Mouse (Mus musculus): ENCODE measurements at regions not wholly inside any gene's neighbourhood (a gene's known extent, or its start where the extent isn't known, plus 50 kb on each side); places are given as distances from the start of the nearest gene placed in this dataset.

GRCm38 (mm10) chr5:84934369-84934768 lies 517.2 kb upstream of the Epha5 start:
- no peak for DNase-seq (ENCODE audit: low read depth, low spot score)

DNA sequence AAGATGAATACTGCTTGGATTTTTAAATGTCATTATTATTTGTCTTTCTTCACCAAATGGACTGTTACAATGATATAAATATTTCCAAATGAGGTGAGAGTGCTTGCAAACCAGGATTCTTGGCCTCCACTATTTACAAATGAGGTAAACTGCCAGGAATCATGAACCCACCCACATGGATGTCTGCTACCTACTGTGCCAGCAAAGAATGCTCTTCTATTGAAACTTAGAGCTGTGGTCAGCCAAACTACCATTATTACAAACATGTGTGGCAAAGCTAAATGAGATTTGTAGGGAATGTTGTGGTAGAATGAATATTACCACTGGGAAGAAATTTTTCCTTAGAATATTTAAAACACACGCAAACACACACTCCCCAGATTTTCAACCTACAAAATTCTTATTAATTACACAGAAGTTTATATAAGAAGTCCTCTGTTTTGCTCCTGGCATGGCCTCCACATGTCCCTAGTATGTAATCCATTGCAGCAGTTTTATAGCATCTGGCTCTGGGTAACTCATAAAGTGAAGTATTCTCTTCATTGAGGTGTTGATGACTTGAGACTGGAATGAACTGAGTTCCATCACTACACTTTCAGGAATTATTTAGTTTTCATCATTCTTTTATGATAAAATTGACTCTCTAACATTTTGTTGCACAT lies 500.6 kb upstream of the Epha5 start:
- DNase-seq (ENCODE audit: low read depth, low spot score), result no peak

- no peak for DNase-seq (ENCODE audit: low read depth, low spot score)
Measured at GRCm38 (mm10) chr5:84901669-84902068, 484.5 kb upstream of the Epha5 start.

GRCm38 (mm10) chr5:84897535-84897934 lies 480.4 kb upstream of the Epha5 start:
- DNase-seq (ENCODE audit: low read depth, low spot score), result no peak

DNA sequence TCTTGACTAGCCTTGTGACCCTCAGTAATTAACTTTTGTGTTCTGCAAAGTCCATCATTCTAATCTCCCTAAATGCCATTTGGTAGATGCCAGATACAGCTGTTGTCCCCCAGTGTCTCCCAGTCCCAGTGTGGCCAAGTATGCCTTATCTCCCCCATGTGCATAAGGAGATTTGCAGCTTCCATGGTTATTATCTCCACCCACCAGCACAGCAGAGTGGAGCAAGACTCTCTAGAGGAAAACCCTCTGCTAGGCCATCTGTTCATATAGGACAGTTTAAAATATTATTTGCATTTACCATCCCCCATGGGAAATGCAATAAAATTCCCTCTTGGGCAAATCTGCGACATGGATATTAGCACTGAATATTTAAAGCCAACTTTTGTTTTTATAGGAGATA lies 436.4 kb upstream of the Epha5 start:
- no peak for DNase-seq (ENCODE audit: low read depth, low spot score)

DNA sequence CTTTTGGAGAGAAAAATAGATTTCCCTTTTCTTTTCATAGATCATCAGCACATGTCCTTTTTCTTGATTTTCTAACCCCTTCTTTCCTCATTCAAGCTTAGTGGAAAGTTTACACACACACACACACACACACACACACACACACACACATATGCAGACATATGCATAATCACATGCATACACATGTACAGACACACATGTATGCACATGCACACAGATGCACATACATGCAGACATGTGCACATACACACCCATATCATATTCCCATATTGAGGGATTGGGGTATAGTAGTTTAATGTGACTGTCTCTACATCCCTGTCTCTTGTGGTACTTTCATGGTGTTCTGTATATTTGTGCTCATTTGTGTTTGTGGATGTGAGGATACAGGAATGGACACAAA lies 432.0 kb upstream of the Epha5 start:
- DNase-seq (ENCODE audit: low read depth, low spot score), result no peak

DNA sequence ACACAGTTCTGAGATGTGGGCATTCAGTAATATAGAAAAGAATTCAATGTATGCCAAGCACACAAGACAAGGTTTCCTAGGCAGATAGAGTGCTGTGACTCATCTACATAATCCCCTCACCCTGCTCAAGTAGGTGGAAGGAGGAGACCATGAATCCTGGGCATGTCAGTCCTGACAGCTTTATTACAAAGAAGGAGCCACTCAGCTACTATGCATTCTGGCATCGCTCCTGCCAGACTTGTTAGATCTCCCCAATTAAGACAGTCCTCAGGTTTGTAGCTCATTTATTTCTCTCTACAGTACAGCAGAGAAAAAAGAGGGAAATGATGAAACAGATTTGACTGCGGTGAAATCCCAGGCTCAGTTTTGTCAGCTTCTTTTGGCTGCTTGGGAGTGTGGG lies 431.6 kb upstream of the Epha5 start:
- no peak for DNase-seq (ENCODE audit: low read depth, low spot score)

DNA sequence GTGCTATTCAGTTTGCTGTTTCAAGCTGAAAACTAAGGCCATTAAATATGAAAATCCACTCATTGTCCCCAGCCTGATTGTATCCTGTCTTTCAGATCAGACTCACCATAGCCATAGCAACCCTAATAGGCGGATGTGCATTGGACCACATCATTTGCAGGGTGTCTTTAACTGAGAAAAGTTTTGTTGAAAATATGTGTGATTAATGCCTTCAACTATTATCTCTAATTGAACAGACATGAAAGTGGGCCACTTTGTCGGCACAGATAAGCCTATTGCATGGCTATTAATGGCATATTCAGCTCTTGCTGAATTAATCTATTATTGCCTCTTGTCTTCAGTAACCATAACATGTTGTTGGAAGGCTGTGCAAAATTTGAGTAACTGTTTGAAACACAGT lies 394.3 kb upstream of the Epha5 start:
- no peak for DNase-seq (ENCODE audit: low read depth, low spot score)

GRCm38 (mm10) chr5:84810844-84811243 lies 393.7 kb upstream of the Epha5 start:
- no peak for DNase-seq (ENCODE audit: low read depth, low spot score)

GRCm38 (mm10) chr5:84762618-84763017 lies 345.4 kb upstream of the Epha5 start:
- DNase-seq (ENCODE audit: low read depth, low spot score), result no peak

- DNase-seq (ENCODE audit: low read depth, low spot score), result no peak
Measured at GRCm38 (mm10) chr5:84752053-84752452, 334.9 kb upstream of the Epha5 start.

GRCm38 (mm10) chr5:84705436-84705835 lies 288.3 kb upstream of the Epha5 start:
- DNase-seq (ENCODE audit: low read depth, low spot score), result no peak

DNA sequence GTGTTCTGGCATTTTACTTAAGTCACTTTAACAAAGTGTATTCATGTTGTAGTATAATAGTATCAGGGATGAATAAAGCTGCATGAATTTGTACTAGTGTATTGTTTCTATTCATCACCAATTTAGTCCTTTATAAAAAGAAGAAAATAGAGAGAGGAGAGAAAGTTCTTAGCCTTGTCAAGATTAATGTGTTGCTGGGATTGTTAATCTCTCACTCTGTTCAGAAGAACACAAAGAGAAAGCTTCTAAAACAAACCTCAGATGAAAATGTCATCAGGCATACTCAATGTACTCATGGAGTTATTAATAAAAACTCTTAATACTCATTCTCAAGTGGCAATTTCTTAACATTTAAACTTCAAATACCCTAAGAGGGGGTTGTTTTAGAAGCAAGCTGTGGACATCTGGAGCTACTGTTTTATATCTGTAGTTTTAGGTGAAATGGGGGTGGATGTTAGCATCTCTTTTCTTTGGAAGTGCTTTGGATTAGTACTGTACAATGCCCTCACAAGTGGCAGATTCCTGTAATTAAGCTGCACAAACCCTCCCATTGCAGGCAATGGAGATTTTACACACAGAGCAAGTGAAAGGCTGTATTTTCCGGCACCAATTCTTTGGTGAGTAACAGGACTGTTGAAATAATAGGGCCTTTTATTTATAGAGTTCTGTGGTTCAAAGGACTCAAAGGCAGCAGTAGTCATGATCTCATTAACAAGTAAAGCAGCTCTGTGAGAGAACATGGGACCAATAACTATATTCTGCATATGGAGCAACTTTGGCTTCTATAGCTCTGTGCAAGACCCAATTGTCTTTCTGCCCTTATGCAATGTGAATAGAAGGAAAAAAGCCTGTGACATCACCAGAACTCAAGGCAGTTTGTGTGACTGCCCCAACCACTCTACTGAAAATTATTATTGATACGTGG lies 273.4 kb upstream of the Epha5 start:
- DNase-seq (ENCODE audit: low read depth, low spot score), result no peak

GRCm38 (mm10) chr5:84687534-84687933 lies 270.4 kb upstream of the Epha5 start:
- peak; percentile 42 for DNase-seq (ENCODE audit: low read depth, low spot score)

DNA sequence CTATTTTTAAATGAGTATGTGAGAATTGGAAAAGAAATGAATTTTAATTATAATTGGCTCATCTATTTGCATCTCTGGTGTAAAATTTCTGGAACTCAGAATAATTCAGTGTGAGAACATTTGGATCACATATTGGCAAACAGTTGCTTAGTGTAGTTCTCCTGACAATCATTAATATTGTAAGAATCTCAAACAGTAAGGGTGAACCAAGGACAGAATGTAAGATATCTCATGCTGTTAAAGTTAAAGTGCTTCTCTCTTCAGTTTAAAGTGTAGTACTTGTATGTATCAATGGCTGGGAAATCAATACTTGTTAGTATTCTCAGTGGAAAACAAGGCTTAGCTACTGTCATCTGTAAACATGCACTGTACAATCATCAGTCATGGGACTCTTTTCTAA lies 238.0 kb upstream of the Epha5 start:
- DNase-seq (ENCODE audit: low read depth, low spot score), result no peak

- no peak for DNase-seq (ENCODE audit: low read depth, low spot score)
Measured at GRCm38 (mm10) chr5:84635502-84635901, 218.3 kb upstream of the Epha5 start.

- DNase-seq (ENCODE audit: low read depth, low spot score), result no peak
Measured at GRCm38 (mm10) chr5:84632851-84633250, 215.7 kb upstream of the Epha5 start.

GRCm38 (mm10) chr5:84618194-84618593 lies 201.0 kb upstream of the Epha5 start:
- DNase-seq (ENCODE audit: low read depth, low spot score), result no peak

DNA sequence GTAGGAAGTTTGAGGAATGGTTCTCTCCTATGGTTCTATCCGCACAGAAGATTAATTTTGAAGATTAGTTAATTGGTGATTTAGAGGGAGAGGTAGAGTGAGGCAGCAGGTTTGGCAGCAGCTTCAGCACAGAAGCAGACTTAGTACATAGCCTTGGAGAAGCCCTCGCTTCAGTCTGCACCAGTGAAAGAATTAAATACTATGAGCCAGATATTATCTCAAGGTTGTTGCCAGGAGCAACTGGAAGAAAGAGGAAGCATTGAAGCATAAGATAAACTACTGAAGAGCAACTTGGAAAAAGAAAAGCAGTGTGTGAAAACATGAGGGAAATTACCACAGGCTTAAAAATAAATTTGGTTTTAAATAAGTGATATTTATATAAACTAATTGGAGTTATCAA lies 191.5 kb upstream of the Epha5 start:
- no peak for DNase-seq (ENCODE audit: low read depth, low spot score)

DNA sequence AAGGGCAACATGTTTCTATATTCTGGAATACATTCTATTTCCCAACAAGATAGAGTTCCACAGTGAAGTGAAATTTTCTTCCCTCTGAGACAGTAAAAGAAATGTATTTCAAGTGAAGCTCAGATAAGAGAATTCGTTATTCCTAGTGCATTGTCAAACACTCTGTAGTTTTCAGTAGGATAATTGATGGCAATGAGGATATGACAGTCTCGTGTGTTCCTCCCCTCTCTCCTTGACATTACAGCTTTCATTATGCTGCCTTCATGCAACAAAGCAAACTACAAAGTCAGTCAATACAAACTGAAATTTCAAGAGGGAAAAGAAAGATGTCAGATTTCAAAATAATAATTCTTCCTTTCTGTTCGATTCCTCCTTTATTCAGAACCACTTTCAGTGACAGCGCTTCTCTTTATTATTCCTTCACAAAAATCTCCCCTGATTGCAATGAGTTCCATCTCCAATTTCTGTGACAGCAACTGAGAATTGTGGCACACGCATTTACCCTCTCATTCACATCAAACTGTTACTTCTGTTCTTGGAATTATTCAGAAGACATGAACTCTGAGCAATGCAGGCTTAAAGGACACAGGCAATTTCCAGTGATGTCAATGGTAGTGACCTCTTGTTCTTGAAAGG lies 148.2 kb upstream of the Epha5 start:
- no peak for DNase-seq (ENCODE audit: low read depth, low spot score)

DNA sequence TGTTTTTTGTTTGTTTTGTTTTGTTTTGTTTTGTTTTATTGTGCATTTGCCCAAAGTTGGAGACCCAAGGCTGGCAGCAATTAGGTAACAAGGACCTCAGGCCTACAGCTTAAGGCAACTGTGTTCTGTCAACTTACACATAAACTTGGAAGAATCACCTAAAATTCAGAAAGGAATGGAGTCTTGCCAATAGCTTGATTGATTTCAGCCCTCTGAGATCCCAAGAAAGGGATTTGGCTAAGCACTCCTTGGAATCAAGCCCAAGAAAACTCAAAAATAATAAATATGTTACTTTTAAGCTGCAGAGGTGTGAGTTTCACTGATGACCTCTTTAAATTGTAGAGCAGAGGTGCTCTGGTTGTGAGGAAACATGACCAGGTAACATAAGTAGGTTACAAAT lies 102.7 kb upstream of the Epha5 start:
- no peak for DNase-seq (ENCODE audit: low read depth, low spot score)

- DNase-seq (ENCODE audit: low read depth, low spot score), result no peak
Measured at GRCm38 (mm10) chr5:84510144-84510543, 93.0 kb upstream of the Epha5 start.

DNA sequence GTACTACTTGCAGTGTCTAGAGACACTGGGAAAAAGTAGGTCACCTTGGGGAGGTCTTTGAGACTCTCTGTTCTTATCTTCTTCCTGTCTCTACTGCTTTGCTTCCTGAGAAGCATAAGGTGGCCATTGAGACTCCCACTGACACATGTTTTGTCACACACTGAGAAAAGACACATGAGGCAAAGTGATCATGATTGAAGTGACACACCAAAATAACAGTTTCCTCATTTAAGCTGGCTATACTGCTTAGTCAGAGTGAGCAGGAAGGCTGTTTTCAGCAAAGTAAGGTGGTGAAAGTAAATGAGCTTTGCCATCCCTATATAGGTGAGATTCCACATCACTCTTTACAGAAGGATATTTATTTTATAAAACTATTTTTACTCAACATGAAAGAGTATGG lies 63.8 kb upstream of the Epha5 start:
- DNase-seq (ENCODE audit: low read depth, low spot score), result no peak
